Mouse (Mus musculus) kidney, adult 18-20 months (tissue): Measurements from ENCODE around the gene Csad.
A peak's percentile ranks its signal among the peaks of the same experiment; 100 is the strongest.
"Not testable (repeated sequence)": the region's sequence is repeated elsewhere in the genome, so short reads cannot be mapped to it uniquely, and the experiment has no call there.

ENCODE experiments used
- DNase-seq: peaks from one replicate; pipeline ENCODE4 v3.0.0; 2021

Csad gene

DNA sequence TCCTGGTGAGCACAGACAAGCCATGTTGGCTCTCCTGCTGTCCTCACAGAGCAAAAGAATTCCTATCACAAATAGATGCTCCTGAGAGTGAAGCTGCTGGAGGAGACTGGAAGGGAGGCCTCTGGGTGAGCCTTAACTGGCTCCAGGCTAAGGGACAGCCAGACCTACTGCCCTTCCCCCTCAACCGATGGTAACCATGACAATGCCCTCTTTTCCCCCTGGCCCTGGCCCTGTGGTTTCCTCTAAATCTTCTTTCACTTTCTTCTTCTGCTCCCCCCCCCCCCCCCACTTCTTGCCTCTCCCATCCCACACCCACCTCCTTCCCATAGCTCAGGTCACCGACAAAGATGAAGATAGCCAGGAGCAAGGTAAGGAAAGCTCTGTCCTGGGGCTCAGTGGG lies 29.4 kb upstream of the Csad start:
- no peak for DNase-seq

DNA sequence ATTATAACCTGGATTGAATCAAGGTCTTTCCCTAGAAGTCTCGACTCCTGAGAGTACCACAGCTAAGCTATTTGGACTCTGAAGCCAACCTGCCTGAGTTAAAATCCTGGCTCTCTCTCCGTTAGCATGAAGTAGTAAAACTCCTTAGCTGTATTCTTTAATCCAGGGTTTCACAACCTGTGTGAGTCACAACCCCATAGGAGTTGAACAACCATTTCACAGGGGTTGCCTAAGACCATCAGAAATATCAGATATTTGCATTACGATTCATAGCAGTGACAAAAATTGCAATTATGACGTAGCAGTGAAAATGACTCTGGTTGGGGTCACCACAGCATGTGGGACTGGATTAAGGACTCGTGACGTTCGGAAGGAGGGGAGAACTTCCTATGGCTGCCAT lies 28.2 kb upstream of the Csad start:
- no peak for DNase-seq

DNA sequence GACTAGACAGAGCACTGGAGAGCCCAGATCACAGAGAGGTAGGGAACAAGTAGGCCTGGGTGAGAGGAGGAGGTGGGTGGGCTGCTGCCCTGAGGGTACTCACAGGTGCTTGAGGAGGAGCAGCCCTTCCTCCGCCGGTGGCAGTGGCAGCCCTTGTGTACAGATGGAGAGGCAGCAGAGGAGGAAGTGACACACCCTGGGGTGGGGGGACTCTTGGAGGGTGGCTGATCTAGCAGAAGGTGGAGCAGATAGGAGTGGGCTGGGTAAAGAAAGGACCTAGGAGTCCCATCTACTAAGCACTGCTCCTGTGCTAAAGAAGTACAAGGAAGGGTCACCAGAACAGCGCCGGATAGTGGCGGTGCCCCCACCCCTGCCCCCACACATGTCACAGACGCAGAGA lies 27.2 kb upstream of the Csad start, which contains the start of gene Itgb7:
TSS of gene Itgb7 (minus strand) at position 197 of the 400 bp plus-strand sequence.
- no peak for DNase-seq

DNA sequence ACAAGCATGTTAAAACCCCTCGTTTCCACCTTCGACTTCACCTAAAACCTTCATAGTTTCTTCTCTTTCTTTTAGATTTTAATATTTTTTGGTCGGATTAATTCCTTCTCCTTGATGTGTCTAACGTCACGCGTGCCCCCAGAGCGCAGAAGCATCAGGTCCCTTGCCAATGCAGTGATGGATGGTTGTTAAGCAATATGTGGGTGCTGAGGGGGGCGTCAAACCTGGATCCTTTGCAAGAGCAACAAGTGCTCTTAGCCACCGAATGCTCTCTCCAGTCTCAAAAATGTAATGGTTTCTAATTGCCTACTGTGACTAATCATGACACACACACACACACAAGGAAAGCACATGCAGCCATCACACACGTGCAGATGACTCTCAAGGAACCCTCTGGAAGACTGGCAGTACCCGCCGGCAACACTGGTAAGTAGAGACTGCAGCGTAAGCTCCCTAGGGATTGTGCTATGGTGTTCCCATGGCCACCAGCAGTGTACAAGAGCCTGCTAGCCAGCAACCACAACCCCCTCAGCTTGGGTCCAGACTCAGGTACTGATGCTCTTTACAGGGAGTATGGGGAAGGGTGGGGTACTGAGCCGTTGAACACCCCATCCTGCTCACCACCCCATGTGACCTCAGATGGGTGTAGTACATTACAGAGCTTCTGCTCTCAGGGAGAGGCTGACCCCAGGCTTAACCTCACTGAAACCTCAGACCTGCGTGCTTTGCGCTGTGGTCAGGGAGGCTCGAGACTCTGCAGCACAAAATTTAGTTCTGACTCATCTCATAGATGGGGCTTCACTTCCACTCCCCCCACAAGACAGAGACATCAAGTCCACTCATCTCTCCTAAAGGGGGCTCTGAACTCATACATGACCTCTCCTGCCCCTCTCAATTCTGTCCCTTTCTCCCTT lies 26.1 kb upstream of the Csad start:
- no peak for DNase-seq

DNA sequence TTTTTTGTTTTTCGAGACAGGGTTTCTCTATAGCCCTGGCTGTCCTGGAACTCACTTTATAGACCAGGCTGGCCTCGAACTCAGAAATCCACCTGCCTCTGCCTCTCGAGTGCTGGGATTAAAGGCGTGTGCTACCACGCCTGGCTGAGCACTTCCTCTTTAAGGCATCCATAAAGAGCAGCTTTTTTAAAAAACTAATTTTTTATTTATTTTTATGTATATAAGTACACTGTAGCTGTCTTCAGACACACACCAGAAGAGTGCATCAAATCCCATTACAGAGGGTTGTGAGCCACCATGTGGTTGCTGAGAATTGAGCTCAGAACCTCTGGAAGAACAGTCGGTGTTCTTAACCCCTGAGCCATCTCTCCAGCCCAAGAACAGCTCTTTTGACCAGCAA lies 21.1 kb upstream of the Csad start:
- DNase-seq, result not testable (repeated sequence)

DNA sequence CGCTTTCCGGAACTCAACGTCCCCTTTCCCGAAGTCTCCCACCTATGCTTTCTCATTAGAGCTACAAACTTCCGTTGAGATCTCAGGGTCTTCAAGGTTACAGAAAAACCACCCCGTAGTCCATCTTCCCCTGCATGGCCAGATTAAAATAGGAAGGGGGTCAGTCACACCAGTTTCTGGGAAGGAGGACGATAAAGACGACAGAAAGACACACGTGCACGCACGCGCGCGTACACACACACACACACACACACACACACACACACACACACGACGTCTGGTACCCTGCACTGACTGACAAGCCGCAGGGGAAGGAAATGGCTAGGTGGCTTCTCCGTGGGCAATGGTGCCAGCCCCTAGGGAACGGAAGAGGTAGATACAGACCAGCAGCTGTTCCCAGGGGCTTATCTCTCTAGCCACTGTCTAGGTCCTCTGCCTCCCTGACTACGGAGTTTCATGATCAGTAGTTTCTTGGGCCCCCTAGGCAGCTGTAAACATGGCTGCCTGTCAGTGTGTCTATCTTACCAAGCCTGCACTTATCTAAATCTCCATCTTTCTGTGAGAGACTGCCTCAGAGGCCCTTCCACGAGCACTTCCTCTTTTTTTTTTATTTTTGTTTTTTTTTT lies 20.6 kb upstream of the Csad start:
- DNase-seq, result no peak

DNA sequence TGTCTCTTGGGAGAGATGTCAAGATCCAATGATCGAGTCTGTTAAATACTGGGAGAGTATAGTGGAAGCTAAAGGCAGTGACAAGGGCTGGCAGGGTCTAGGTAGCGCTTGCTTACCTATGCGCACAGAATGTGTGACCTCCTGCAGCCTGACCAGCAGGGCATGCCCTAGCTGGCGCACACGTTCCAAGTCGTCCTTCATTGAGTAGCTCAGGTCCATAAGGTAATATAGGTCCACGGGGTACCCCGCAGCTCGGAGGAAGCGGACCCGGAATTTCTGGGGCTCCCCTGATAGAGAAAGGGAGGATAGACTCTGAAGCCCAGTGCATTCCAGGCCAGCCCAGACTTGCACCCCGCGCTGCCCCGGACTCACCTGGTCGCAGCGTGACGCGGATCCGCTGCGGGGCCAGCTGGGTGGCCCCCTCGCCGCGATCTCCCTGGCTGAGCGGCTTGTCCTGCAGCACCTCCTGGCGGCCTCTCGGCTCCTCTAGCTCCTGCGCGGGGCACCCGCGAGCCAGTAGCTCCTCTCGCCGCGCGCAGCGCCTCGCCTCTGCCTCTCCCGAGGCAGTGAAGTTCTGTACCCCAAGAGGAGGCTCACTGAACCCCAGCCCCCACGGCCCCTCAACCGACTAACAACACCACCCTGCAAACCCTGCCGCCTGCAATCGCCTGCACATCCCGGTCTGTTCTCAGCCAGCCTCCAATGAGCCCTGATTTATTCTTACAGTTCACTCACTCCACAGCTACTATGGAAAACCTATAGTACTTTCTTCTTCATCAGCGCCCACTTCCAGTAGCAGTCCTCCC lies 19.9 kb upstream of the Csad start:
- peak; percentile 87 for DNase-seq

DNA sequence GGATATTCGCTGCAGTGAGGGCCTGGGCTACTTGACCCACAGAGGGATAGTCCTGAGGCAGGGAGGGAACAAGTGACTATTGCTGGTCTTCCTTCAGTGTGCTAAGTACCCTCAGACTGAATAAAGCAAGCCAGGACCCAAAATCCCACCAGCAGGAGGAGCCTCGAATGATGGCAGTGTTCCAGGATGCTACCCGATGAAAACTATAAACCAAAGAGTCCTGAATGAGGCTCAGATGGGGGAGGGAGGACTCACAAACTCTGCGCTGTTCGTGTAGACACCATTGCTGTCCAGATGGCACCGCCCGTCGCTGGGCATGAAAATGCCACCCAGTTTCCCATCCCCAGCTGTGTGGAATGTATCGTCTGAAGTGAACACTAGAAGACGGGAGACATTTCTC lies 17.9 kb upstream of the Csad start:
- DNase-seq, result no peak

DNA sequence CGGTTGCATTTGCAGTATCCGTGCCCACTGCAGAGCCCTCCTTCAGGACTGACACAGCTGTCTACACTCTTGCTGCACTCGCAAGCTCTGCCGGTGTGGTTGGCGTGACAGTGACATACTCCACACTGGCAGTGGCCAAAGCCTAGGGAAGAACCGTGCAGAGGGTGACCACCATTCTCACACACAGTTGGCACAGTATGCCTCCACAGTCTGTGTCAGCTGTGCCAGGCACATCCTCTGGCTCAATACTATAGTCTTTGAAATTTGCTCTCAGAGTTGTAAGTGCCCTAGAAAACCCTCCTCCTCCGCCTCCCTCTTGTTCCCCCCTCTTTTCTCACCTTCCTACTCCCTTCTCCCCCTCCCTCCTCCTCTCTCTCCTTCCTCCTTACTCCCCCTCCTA lies 12.8 kb upstream of the Csad start:
- no peak for DNase-seq

DNA sequence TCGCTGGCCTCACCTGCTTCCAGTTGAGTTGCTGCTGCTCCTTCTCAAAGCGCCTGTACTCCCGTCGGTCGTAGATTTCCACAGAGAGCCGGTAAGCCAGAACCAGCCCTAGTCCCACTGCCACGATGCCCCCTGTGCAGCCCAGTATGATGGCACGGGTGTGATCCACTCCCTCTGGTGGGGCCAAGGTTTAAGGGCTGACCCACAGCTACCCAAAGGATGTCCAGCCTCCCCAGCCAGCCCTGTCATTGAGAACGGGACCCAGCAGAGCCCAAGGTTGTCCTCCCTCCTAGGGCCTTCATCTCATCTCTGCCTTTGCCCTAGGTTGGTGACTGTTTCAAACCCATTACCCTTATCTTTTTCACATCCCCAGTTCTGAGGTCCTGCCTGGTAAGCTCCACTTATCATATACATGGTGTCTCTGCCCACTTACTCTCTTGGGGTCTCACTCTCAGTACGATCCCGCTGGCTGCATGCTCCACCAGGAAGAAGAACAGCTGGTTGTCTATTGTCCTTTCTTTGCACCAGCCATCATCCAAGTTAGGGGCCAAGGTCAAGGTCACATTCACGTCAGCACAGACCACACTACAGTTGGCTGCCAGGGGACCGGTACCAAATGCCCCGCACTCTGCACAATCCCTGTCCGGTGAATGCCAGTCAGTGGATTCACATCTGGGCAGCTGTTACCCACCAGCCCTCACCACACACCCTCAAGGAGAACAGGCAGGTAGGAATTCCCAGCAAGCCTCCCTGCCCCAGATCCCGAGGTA lies 12.1 kb upstream of the Csad start:
- no peak for DNase-seq

DNA sequence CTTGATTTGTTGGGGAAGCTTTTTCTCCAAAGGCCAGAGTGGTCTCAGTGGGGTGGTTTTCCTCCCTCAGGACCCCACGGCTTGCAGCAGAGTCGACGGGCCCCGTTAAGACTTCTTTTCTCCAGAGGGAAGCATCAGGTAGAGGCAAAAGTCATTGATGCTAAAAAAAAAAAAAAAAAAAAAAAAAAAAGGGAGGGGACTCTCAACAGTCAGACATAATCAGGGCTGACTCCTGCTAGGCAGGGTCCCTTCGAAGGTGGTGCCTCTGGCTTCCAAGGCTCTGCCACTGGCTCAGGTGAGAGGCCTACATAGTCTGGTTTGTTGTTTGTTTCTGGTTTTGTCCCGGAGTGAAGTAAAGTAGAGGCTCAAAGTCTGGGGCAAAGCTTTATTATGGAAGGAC lies 11.1 kb upstream of the Csad start:
- DNase-seq, result no peak

DNA sequence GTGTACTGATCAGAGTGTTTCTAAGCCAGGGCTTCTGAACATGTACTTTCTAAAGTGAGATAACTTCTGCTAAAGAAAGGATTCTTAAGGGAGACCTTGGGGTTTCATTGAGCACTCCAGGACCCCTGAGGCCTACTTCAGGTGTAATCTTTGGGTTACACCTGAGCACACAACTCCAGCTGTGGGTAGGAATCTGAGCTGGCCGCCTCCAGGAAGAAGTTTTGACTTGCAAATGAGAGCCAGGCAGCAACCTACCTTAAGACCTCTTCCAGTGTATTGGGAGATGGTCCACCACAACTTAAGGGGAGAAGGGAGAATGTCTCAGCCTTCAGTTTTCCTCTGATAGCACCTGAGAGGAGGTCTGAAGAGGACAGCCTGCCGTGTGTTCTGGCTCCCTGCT lies 9.6 kb upstream of the Csad start:
- DNase-seq, result no peak

DNA sequence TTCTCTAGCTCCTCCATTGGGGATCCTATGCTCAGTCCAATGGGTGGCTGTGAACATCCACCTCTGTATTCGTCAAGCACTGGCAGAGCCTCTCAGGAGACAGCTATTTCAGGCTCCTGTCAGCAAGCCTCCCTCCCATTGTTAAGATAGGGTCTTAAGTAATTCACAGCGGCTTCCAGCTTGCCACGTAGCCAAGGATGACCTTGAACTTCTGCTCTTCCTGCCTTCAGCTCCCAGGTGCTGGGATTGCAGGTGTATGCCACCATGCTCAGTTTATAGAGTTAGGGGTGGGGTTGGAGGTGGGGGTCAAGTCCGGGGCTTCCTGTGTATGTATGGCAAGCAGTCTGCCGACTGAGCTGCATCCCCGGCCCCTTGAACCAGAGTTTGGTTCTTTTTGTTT lies 7.4 kb upstream of the Csad start:
- no peak for DNase-seq

DNA sequence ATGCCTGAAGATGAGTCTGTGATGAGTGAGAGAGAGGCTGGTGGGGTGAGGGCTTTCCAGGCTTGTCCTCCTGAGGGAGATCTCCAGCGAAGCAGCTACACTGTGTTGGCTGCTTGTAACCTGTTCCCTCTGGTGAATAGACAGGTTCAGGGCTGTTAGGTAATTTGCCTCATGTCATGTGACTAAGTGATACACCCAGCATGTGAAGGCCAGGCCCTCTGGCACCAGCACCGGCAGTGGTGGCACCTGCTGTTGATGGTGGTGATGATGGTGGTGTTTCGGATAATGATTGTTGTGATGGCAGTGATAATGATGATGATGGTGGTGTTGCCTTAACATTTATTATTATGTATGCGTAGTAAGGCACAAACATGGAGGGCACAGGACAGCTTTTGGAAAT lies 6.3 kb upstream of the Csad start:
- DNase-seq, result no peak

DNA sequence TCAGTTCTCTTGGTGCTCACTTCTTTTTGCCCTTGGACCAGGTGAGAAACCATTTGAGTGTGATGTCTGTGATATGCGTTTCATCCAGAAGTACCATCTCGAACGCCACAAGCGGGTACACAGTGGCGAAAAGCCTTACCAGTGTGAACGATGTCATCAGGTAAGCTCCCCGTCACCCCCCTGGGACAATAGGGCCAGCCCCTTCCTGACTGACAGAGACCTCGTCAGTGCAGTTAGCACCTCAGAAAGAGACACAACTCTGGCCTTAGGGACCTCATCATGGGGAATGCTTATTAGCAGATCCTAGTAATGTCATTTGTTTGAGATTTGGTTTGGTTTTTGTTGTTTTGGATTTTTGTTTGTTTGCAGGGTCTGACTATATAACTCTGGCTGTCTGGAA lies 4.6 kb upstream of the Csad start:
- DNase-seq, result no peak

DNA sequence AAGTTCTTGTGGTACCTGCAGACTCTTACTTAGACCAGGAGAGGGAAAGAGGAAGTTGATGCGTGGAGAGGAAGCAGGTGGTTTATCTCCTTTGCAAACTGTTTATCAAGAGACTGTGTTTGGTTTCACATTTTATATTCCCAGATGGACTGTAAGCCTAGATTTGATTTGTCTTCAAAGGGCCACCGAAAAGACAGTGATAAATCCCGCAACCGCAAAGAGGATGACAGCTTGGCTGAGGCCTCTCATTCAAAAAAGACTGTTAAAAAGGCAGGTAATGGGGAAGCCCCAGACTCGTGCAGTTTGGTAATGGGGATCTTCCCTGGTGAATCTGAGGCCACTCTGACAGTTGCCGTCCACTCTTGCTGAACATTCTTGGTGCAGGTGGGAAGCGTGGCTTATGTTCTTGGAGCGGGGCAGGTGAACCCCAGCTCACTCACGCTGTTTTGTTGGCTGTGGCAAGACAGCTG lies 3.6 kb upstream of the Csad start:
- no peak for DNase-seq

DNA sequence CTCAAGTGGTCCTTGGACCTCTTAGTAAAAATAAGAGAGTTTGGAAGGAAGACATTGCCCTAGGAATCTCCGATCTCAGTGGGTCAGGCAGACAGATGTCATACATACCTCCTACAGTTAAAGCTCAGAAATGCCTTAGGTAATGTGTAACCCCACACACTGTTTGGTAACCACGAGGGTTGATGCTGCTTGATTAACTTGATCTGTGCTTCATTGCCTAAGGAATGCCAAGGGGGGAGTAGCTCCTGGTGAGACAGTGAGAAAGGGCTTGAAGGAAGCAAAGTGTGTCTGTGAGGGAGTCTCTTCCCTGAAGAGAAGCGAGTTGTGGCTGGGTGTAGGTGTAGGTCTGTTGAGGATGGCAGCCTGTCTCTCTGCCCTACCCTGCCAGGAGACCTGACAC lies 2.8 kb upstream of the Csad start:
- DNase-seq, result peak; percentile 32

DNA sequence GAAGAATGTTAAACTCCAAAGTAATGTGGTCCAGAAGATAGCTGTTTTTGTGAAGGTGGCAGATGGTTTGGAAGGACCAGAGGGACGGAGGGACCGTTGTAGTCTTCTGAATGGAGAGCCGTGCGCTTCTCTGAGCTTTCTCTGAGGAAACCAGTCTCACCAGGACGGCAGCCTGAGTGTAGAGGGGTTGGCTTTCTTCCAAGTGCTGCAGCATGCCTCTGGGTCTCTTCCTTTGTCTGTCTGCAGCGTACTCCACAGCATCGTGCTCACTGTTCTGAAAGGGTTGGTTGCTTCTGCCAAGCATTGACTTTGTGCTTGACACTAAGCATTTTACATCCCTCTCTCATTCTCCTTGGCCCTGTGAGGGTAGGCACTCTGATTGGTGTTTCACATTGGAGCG lies 1.3 kb upstream of the Csad start:
- no peak for DNase-seq

DNA sequence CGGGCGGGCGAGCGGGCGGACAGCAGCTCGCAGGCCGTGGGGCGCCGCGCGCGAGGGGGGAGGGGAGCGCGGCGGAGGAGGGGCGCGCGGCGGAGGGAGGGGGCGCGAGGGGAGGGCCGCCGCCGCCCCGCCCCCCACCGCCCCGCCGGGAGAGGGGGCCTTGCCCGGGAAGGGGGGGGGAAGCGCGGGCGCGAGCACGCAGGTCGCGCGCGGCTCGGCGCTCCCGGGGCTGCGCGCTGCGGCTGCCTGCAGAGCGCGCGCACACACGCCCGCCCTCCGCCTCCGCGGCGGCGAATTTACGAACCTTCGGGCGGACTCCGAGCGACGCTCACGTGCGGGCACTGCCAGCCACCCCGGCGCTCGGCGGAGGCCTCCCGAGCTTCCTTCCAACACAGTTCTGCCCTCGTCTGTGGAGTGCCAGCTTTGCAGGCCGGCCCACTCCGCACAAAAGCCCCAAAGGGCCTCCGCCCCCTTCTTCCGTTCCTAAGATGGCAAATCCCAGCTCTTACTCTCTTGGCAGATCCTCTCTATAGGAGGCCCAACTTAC lies 616 bp downstream of the Csad start:
- peak; percentile 77 for DNase-seq

DNA sequence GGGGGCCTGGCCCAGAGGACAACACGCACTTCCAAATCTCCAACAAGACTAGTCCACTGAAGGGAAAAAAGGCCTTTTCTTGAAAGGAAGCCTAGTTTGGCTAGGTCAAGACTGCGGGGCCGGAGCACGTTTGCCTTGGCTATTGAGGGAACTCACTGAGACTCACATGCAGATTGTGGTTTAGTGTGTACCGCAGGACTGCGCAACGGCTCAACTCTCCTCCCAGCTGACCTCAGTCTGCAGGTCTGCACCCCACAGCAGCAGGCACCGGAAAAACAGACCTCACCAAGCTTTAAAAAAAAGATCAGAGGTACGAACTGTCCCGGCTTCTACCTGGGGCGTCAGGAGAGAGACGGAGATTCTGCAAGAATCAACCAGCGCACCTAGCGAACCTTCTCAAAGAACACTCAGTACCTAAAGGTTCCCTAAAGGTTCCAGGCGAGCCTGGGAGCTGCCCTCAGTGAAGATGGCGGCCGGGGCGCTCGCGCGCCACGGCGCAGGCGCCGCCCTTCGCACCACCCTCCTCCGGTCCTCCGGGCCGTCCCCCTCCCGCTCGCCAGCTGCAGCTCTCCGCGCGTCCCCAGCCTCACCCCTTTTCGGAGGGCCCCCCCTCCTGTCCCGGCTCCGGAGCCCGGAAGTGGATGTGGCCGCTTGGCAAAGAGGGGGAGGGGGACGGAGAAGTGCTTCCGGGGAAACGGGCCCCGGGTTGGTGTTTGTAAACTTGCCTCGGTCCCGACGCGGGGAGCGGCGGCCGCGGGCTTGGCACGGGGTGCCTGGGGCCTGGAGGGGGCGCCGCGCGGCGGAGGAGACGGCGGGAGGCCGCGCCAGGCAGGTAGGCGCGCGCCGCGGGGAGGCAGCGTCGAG lies 1.3 kb downstream of the Csad start, which contains the start of gene Zfp740:
TSS of gene Zfp740 (plus strand) at position 279 of the 864 bp plus-strand sequence.
- peak; percentile 93 for DNase-seq

DNA sequence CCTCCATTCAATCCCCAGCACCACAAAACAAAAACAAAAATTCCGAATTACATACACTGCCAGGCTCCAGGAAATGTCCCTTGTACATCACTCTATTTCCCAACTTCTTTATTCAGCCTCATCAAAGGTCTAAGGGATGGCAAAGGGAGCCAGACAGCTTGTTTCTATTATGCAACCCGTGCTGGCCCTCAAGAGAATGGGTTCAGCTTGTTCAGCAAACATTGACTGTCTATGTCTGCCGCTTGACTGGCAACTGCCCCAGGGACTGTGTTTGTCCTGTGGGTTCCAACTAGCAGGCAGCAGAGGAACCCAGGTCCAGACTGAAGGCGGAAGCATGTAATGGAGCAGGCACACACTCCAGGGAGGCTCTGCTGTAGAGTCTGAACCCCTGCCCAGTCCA lies 5.7 kb downstream of the Csad start:
- no peak for DNase-seq
